Mouse (Mus musculus) kidney, postnatal 36 days (tissue): Measurements from ENCODE around the gene Ppat.
A peak's percentile ranks its signal among the peaks of the same experiment; 100 is the strongest.
"Not testable (repeated sequence)": the region's sequence is repeated elsewhere in the genome, so short reads cannot be mapped to it uniquely, and the experiment has no call there.

Source experiments
- DNase-seq, 2 experiments: peaks; one replicate each; pipeline ENCODE4 v3.0.0; 2021 to 2022; ENCODE audit warnings: mixed read lengths in 2 of 2

Gene Ppat

DNA sequence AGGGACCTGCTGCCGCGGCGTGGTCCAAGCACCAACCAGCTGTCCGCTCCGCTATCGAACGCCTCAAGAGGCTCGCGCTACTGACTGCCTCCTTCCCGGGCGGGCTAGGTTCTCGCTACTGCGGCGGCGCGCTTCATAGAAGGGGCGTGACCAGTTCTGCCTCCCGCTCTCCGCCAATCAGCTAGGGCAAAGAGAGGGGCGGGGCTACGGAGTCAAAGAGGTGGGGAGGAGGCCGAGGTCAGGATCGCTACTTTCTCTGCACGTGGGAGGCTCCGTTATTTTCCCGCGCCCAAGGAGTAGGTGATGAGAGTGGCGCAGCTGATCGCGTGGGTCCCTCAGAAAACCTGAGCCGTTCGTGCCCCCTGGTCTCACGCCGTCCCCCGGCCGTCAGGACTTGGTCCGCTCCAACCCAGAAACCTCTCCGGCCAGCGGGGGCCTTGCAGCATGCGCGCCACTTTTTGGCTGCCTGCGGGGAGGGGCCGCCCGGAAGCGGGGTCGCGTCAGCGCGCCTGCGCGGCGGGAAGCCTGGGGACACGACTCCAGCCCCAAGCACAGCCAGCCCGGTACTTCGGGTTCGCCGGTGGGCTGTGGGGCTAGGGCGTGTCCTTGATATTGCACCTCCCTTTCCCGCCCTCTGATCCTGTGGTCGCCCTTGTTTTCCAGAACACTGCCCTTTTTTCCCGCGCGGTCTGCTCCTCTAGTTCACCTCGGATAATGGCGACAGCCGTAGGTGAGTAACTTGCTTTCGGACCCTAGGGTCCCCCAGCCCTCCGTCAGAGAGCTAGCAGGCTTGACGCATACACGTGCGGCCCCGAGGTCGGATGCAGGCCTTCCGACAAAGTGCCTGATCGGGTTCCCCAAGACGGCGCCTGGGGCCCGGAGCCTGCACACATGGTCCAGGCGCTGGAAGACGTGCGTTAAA, at the start of gene Ppat, which contains the start of gene Paics:
Gene Ppat (minus strand): TSS at position 473 of the 922 bp plus-strand sequence.
Gene Paics (plus strand): TSS at position 202 of the 922 bp plus-strand sequence.
- peak; percentile 99 for DNase-seq

DNA sequence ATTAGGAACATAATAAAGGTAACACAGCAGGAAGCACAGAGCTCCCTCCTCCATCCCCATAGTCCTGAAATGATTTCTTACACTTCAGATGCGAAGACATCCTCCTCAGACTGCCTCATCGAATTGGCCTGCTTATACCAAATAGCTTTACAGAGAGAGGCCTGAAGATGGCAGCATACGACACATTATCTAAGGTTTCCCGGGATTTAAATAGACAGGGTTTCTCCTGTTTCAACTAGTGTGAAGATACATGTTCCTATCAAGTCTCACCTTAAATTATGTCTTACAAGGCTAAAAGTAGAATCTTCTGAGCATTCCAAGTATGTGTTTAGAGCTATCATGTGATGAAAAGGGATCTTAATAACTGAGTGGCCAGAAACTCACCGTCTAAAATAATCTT, 47.0 kb upstream of the Ppat start:
- DNase-seq, result peak in 1 of 2 experiments; percentile 22

DNA sequence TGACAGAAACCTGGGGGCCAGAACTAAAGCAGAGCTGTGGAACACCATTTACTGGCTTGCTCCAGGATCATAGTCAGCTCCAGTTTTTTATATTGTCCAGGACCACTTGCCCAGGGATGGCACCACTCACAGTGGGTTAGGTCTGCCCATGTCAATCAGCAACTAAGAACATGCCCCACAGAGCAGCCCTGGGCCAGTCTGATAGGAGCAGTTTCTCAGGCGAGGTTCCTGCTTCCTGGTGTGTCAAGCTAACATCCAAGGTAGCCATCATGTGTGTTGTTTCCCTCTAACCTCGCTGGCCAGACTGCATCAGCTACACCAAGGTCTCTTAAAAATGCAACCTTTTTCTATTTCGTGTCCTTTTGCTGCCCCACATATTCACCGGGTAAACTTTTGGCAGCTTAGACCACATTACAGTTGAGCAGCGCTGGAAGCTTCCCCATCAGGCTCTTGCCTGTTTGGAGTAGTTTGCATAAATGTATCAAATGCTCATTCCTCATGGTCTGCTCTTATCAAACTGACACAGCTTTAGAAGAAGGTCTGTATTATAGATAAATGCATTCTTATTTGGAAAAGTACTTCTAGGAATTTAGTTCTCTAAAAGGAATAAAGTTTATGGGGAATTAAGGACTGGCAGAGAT, 41.9 kb upstream of the Ppat start:
- no peak for DNase-seq

DNA sequence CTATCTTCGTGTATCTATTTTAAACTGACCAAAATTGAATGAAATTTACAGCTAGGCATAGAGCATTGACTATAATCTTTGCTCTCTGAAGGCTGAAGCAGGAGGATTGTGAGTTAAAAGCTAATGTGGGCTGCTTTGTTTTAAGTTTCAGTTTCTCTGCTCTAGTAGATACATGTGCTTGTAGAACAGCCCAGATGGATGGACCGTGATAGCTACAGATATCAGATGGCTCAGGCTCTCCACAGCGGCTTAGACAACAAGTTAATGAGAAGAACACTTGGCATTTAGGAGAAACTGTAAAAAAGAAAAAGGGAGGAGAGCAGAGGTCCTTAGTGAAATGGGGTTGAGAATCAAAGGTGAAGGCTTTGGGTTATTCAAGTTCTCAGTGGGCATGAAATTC, 39.4 kb upstream of the Ppat start:
- DNase-seq, result no peak

DNA sequence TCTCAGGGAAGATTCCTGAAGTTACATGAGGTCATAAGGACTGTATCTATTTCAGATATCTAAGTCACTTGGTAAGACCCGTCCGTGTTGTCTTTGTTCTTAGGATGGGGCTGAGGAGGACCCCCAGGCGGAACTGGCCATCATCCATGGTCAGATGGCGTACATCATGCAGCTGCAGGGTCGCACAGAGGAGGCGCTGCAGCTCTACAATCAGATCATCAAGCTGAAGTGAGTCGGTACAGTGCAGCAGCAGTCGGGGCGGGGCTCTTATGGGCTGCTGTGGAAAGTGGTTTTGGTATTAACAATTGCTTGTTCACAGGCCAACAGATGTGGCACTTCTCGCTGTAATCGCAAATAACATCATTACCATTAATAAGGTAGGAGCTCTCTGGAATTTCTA, 32.6 kb upstream of the Ppat start:
- no peak for DNase-seq

DNA sequence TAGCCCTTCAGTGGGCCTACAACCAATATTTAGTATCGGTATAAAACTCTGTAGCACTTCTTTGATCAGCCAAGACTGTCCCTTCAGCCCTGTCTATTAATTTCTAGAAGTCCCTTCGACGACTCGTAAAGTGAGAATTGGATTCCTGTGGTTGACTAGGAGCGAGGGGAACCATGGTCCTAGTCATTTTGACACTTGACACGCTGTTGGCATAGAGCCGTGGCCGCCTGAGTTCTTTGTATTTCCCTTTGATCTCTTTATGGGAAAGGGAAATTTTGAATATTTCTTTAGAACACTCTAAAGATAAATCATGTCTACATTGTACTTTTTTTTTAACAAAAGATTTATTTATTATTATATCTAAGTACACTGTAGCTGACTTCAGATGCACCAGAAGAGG, 24.4 kb upstream of the Ppat start:
- DNase-seq, result peak in 1 of 2 experiments; percentile 12

DNA sequence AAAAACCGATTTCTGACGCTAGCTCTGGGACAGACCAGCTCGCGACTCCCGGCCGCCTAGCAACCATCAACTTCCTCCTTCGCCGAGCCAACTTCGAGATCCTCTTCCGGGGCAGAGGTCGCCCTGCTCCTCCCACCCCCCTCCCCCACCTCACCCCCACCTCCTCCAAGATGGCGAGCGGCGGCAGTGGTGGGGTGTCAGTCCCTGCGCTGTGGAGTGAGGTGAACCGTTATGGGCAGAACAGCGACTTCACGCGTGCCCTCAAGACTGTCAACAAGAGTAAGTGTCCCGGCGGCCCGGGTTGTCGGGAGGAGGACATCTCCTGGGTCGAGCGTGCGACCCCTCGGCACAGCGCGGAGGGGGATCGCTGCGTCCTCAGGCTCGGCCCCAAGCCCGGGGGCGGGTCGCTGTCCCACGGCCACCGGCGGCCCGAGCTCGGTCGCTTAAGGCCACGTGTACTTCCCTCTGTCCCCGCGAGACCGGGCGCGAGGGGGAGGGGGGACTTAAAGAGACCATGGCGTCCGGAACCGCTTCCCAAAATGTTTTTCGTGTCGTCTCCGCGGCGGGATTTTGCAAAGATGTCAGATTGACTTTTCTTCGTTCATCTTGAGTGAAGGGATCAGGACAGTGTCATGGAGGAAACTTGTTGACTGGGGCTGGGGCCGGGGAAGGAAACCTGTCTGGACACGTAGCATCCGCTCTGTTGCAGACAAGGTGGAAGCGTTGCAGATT, 23.3 kb upstream of the Ppat start, which contains the start of gene Srp72:
Gene Srp72 (plus strand): TSS at position 130 of the 732 bp plus-strand sequence.
- DNase-seq, result peak; percentile 84 to 92

DNA sequence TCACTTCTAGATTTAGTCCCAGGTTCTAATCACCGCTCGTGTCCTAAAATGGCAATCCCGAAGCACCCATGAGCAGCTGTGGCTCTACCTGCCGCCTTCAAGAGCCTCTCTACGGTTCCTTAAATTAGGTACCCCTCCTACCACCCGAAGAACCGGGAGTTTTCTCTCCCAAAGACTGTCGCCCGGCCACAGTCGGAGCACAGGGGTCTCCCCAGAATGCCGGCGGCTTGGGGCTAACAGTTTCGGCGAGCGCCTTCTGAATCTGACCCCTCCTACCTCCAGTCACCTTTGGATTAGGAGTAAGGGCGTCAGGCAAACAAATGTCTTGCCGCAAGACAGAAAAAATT, 22.8 kb upstream of the Ppat start:
- DNase-seq, result no peak

DNA sequence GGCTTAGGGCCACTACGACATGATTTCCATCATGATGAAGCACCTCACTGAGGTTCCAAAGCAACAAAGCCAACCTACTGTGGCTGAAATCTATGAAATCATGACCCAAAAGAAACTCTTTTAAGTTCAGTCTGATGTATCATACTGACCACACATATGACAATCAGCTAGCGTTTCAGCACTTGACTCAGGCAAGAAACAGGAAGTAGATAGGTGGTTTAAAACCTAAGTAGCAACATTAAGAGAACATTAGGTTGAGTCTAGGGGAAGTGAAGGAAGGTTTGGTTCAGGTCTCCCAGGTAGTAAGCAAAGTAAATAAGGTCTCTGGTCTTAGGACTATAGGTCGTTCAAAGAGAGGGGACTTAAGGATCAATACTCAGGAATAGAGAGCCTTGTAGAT, 22.1 kb upstream of the Ppat start:
- no peak for DNase-seq

DNA sequence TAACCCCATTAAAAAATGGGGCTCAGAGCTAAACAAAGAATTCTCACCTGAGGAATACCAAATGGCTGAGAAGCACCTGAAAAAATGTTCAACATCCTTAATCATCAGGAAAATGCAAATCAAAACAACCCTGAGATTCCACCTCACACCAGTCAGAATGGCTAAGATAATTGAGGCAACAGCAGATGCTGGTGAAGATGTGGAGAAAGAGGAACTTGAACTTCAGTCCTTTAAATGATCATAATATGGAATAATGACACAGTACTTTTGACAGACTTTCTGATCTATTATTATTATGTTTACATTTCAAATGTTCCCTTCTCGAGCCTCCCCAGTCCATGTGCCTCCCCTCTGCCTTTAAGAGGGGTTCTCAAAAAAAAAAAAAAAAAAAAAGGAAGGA, 19.7 kb upstream of the Ppat start:
- not testable (repeated sequence) for DNase-seq

DNA sequence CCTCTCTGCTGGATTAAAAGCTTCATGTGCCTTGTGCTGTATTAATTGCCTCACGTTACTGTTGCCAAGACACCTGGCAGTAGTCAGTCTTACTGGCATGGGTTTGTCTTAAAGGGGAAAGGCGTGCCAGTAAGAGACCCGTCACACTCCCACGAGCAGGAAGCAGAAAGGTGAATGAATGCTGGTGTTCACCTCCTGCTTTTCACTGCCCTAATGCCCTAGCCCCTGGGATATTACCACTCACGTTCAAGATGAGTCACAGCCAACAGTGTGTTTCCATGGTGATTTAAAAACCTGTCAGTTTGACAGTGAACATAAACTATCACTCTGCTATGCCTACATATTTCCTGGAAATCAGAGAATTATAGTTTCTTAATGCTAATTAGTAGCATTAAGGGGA, 17.9 kb upstream of the Ppat start:
- DNase-seq, result peak; percentile 23 to 33

DNA sequence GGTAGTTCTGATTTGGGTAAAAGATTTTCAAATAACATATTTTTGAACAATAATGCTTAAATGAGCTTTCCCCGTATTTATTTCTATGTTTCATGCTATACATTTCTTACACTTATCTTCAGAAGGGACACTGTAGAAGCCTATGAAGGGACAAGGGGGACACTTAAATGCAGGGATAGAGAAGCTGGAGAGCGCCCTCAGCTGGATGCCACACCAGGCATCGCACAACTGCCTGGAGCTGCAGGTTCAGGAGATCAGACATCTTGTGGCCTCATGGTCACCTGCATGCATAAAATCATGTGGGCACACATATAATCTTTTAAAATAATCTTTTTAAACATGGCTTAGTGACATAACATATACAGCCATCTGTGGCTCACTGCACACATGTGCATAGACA, 13.3 kb upstream of the Ppat start:
- DNase-seq, result peak; percentile 26 to 61

DNA sequence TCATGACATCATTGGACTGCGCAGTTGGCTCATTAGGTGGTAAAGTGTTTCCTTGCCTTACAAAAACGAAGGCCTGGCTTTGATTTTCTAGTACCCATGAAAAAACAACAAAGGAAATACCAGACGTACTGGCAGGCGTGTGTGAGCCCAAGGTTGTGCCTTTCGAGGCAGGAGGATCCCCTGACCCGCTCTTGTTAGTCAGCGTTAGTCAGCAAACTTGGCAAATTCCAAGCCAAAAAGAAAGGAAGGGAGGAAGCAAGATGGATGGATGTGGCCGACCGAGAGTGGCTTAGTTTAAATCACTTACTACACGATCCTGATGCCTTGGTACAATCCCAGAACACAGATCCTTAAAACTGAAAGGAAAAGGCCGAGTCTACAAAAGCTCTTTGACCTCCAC, 11.2 kb upstream of the Ppat start:
- no peak for DNase-seq

DNA sequence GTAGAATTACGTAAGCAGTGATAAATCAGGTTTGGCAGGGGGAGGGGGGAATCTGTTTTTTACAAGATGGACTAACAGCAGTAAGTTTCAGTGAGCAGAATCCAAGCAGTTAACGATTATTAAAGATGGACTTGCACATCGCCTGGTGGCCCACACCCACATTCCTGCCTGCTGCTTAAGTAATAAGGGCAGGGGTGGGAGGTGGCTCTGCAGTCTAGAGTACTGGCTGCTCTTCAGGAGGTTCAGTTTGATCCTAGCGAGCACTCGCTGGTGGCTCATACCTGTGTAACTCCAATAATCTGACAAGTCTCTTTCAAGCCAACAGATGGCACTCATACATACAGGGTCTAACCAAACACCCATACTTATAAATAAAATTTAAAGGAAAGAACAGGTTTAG, 8.2 kb upstream of the Ppat start:
- DNase-seq, result peak in 1 of 2 experiments; percentile 43

DNA sequence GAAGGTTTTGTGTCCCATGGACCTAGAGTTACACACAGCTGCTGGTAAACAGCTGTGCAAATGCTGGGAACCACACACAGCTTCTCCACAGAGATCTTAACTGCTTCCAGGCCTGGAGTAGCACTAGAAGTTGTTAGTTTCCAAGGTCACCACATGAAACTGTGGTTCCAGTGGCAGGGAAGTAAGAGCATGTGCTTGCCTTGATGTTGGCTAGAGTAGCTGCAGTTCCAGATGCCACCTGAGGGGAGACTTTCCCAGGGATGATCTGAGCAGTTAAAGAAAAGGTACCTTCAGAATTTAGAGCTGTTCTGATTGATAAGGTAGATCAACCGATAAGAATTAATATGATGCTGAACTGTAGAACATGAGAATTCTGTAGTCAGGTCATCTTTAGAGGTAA, 6.6 kb upstream of the Ppat start:
- DNase-seq, result peak in 1 of 2 experiments; percentile 35

DNA sequence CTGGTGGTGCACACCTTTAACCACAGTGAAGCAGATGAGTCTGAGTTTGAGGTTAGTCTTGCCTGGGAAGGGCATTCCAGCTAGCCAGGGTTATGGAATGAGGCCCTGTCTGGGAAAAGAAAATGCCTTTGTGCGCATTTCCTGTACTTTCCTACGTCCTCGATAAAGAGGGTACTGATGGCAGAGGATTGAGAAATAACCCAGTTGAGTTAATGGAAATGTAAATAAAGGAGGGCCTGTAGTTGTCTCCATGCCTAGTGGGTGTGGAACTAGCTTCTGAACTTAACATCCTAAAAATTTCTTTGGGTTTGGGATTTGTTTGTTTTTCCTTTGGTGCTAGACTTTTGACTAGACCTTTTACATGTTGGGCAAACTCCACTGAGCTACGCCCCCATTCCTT, 4.1 kb upstream of the Ppat start:
- DNase-seq, result no peak

DNA sequence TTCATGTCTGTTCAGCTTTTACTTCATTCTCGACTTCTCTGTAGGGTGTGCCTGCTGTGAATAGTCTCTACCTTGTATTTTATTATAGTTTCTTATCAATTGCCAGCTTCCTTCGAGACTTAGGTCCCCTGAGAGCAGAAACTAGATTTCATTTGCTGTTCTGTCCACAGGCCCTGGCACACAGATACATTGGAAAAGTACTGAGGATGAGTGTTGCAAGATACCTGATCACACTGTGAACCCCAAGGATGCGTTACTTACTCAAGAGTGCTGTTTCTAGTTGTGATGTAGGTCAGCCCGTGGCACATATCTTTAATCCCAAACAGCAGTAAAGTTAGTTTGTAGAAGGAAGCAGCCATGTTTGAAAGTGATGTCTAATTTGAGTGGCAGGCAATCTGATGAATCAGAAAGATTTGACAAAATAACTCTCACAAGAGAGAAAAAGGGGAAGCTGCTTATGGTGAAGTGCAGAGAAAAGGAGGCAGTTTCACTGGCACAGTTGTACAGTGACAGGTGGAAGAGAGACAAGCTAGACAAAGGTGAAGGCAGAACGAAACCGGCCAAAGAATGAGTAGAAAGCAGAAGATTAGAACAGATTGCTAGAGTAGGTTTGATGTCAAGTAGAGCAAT, 3.0 kb upstream of the Ppat start:
- DNase-seq, result no peak

DNA sequence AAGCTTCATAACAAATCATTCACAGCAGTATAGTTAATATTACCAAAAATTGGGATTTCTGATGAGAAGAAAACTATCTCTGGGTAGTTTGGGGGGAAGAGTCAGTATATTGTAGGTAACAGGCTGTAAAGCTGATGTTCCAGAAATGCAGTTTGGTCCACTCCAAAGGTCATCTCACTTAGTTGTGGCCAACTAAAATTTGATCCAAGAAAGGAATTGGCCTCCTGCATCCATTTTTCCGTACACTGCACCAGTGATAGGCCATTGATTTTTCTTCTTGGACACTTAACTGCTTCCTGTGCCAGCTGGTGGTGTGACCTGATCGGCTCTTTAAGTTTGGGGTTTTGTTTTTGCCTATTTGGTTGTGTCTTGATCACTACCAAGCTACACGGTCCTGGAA, 2.4 kb upstream of the Ppat start:
- no peak for DNase-seq

DNA sequence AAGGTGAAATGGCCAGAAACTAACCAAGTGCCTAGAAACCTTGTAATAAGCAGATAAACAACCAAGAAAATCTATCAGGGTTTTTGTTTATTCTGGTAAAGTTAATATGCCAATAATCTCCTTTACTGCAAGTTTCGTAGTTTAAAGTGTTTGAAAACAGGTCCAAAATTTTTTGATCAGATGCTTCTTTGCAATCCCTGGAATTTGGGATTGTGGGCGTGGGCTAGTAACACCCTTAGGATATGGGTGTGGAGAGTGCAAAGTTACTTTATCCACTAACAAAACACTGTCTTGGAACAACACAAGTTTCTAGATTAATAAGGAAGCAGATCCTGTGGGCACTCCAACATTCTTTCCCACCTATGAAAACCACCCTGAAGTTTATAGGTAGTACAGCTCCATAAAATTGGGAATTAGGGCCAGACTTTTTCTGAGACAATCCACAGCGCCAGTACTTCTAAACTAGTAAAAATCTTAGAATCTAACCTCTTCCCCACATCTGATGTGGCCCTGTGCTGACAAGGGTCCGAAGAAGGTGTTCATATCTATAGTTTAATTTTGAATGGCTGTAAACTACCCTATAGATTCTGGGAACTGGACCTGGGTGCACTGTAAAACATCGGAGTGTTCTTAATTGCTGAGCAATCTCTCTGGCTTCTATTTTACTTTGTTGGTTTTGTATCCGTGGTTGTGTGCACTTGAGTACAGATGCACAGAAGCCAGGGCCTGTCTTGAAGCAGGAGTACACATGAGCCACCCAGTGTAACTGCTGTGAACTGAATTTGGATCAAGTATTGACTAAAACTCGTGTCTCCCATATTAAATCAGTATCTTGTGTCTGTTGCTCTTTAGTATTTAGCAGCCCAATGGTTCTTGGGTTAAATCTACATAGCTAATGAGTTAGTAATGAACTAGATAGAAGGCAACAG, 998 bp upstream of the Ppat start:
- DNase-seq, result no peak

DNA sequence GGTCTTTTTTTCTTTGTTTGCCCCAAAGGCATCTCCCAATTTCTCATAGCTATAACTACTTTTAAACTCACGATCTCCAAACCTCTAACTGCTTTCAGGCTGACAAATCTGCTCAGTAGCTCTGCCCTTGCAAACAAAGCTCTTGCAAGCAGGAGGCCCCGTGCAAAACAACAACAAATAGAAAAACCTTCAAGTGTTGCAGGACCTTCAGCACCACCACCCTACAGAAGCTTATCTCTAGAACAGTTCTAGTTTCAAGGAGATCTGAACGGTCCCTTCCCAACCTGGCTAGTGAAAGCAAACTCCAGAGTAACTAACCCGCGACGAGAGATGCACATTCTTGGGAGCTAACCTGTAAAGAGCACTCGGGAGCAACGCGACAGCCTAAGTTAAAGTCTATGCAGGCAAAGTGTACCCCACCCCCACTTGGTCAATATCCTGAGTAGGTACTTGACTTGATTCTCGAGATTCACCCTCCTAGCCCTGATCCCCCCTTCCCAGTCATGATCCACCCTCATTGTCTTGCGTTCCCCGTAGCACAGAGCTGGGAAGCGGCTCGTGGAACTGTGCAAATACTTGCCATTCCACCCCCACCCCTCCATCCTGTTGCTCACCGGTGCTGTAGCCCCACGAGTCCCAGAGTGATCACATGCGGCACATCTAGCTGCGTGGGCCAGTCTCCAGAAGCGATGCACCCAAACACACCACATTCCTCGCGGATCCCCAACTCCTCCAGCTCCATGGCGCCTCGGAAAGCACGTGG, 854 bp downstream of the Ppat start:
- DNase-seq, result peak in 1 of 2 experiments; percentile 49

DNA sequence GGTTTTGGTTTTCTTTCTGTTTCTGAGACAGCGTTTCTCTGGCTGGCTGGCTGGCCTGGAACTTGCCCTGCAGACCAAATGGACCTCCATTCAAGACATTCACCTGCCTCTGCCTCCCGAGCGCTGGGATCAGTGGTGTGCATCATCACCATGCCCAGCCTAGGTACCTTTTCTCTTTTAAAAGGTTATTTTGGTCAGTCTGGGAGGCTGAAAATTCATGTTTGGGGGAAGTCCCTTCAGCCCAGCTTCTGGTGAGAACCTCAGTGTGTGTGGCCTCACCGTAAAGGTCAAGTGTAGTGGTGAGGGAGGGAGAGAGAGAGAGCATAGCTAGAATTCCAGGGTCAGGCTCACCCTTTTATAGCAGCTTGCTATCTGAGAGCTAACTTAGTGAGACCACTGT, 3.6 kb downstream of the Ppat start:
- no peak for DNase-seq
